Mouse (Mus musculus): ENCODE measurements around the gene Adam23. TPM values are rescaled to one million over a fixed set of nuclear protein-coding genes. Genes with fewer than 3 reads are reported as not detected.

Adam23 gene
- polyA plus RNA-seq, 1 experiment from 2014 or later: 0.91 TPM

Other genes starting within 250 kb of the Adam23 start
- gene Gpr1, start 231.3 kb upstream of the Adam23 start, polyA plus RNA-seq (2015; fragmentation: Nextera tagmentation; extraction: Ambion mirVana): 0.09 TPM in 1 of 2 replicates, not detected in the other
- 3.0 and 3.4 TPM in 2 replicates for gene Zdbf2, start 172.6 kb upstream of the Adam23 start, polyA plus RNA-seq (2015; fragmentation: Nextera tagmentation; extraction: Ambion mirVana)
- gene Gm39653, start 170.1 kb downstream of the Adam23 start, polyA plus RNA-seq (2015; fragmentation: Nextera tagmentation; extraction: Ambion mirVana): not detected in 2 replicates
- gene Dytn, start 241.0 kb downstream of the Adam23 start, polyA plus RNA-seq (2015; fragmentation: Nextera tagmentation; extraction: Ambion mirVana): not detected in 2 replicates

All from intestine, embryonic 16.5 days (tissue).